Mouse (Mus musculus): Measurements from ENCODE around the gene Nagpa.

Nagpa gene

GRCm38 (mm10) chr16:5195080-5195479, 8.7 kb downstream of the Nagpa start:
- peak; percentile 68 for DNase-seq (ENCODE audit: low read depth)

GRCm38 (mm10) chr16:5186234-5186633, 17.6 kb downstream of the Nagpa start:
- no peak for DNase-seq (ENCODE audit: low read depth)

- no peak for DNase-seq (ENCODE audit: low read depth)
These were observed 18.1 kb downstream of the Nagpa start for GRCm38 (mm10) chr16:5185691-5186090.

GRCm38 (mm10) chr16:5184956-5185355, 18.9 kb downstream of the Nagpa start:
- no peak for DNase-seq (ENCODE audit: low read depth)

GRCm38 (mm10) chr16:5184101-5184500, 19.7 kb downstream of the Nagpa start:
- no peak for DNase-seq (ENCODE audit: low read depth)

- no peak for DNase-seq (ENCODE audit: low read depth)
These were observed 20.4 kb downstream of the Nagpa start for GRCm38 (mm10) chr16:5183310-5183975.

- DNase-seq (ENCODE audit: low read depth) = no peak
These were observed 31.2 kb downstream of the Nagpa start for GRCm38 (mm10) chr16:5172636-5173035.

- DNase-seq (ENCODE audit: low read depth) = no peak
These were observed 35.0 kb downstream of the Nagpa start for GRCm38 (mm10) chr16:5168829-5169228.

GRCm38 (mm10) chr16:5168038-5168437, 35.8 kb downstream of the Nagpa start:
- no peak for DNase-seq (ENCODE audit: low read depth)

GRCm38 (mm10) chr16:5164327-5164726, 39.5 kb downstream of the Nagpa start:
- DNase-seq (ENCODE audit: low read depth) = no peak

- no peak for DNase-seq (ENCODE audit: low read depth)
These were observed 44.6 kb downstream of the Nagpa start for GRCm38 (mm10) chr16:5159248-5159647.

- no peak for DNase-seq (ENCODE audit: low read depth)
These were observed 46.7 kb downstream of the Nagpa start for GRCm38 (mm10) chr16:5157113-5157512.

- no peak for DNase-seq (ENCODE audit: low read depth)
These were observed 47.3 kb downstream of the Nagpa start for GRCm38 (mm10) chr16:5156495-5156894.

GRCm38 (mm10) chr16:5155014-5155413, 48.8 kb downstream of the Nagpa start:
- no peak for DNase-seq (ENCODE audit: low read depth)

- DNase-seq (ENCODE audit: low read depth) = no peak
These were observed 50.3 kb downstream of the Nagpa start for GRCm38 (mm10) chr16:5153299-5154026.

- no peak for DNase-seq (ENCODE audit: low read depth)
These were observed 53.3 kb downstream of the Nagpa start for GRCm38 (mm10) chr16:5150544-5150943.

- DNase-seq (ENCODE audit: low read depth) = no peak
These were observed 56.8 kb downstream of the Nagpa start, which contains the start of gene Sec14l5 for GRCm38 (mm10) chr16:5147037-5147385. TSS of gene Sec14l5 (plus strand) at chr16:5147109.

- peak; percentile 42 for DNase-seq (ENCODE audit: low read depth)
These were observed 57.3 kb downstream of the Nagpa start for GRCm38 (mm10) chr16:5146367-5147036.

- peak; percentile 87 for DNase-seq (ENCODE audit: low read depth)
These were observed 58.2 kb downstream of the Nagpa start for GRCm38 (mm10) chr16:5145570-5145969.

All from 416B (cell line).